Mouse (Mus musculus) megakaryocyte-erythroid progenitor cell, adult 5-6 weeks (primary cell): Measurements from ENCODE around the gene Kynu. TPM values are rescaled to one million over a fixed set of nuclear protein-coding genes. Genes with fewer than 3 reads are reported as not detected.
A peak's percentile ranks its signal among the peaks of the same experiment; 100 is the strongest.

Experiments used
- ATAC-seq: replicated peaks from 2 replicates; pipeline ENCODE4 v1.8.0; 2016; ENCODE audit warnings: mild to moderate bottlenecking, inconsistent platforms; ENCODE audit not compliant: severe bottlenecking, poor library complexity, low FRiP score, low TSS enrichment
- total RNA-seq, 2 experiments: library from RNA; stranded (forward) in 1 of 2; stranded (reverse) in 1 of 2; fragments of 200-1000, 215-1000 nt in 1 of 2; fragments of >200 nt in 1 of 2; fragmentation: Nextera tagmentation in 1 of 2; gene quantifications; 2 replicates each; pipeline ENCODE4 v1.2.3; 2014 to 2017

Kynu gene
- total RNA-seq (2014; fragmentation: Nextera tagmentation) (not detected in 2 replicates), total RNA-seq (2017) (0.61 TPM in 1 of 2 replicates, not detected in the other)

GRCm38 (mm10) chr2:43555062-43555888, at the start of gene Kynu:
Gene Kynu, plus strand, starts transcription at chr2:43555329.
- ATAC-seq = no peak

GRCm38 (mm10) chr2:43506182-43506581, 48.9 kb upstream of the Kynu start:
- no peak for ATAC-seq

GRCm38 (mm10) chr2:43513852-43514251, 41.3 kb upstream of the Kynu start:
- ATAC-seq = no peak

GRCm38 (mm10) chr2:43534417-43534816, 20.7 kb upstream of the Kynu start:
- no peak for ATAC-seq

GRCm38 (mm10) chr2:43542615-43543014, 12.5 kb upstream of the Kynu start:
- no peak for ATAC-seq

GRCm38 (mm10) chr2:43545665-43546064, 9.5 kb upstream of the Kynu start:
- ATAC-seq = no peak

- ATAC-seq = no peak
These were observed 8.7 kb upstream of the Kynu start for GRCm38 (mm10) chr2:43546448-43546847.

- ATAC-seq = no peak
These were observed 913 bp upstream of the Kynu start for GRCm38 (mm10) chr2:43554216-43554615.

- ATAC-seq = no peak
These were observed 758 bp downstream of the Kynu start for GRCm38 (mm10) chr2:43555889-43556285.

GRCm38 (mm10) chr2:43556985-43557384, 1.9 kb downstream of the Kynu start:
- ATAC-seq = no peak

- ATAC-seq = no peak
These were observed 6.1 kb downstream of the Kynu start for GRCm38 (mm10) chr2:43561209-43561608.

- no peak for ATAC-seq
These were observed 7.7 kb downstream of the Kynu start for GRCm38 (mm10) chr2:43562779-43563178.

GRCm38 (mm10) chr2:43568406-43568805, 13.3 kb downstream of the Kynu start:
- no peak for ATAC-seq

- ATAC-seq = no peak
These were observed 18.4 kb downstream of the Kynu start for GRCm38 (mm10) chr2:43573526-43573925.

- no peak for ATAC-seq
These were observed 28.2 kb downstream of the Kynu start for GRCm38 (mm10) chr2:43583243-43583812.

GRCm38 (mm10) chr2:43585508-43585907, 30.4 kb downstream of the Kynu start:
- no peak for ATAC-seq

GRCm38 (mm10) chr2:43587832-43588231, 32.7 kb downstream of the Kynu start:
- ATAC-seq = no peak

- no peak for ATAC-seq
These were observed 37.0 kb downstream of the Kynu start for GRCm38 (mm10) chr2:43592001-43592704.

- ATAC-seq = peak; percentile 77; the same call in 1 of the 2 replicates
These were observed 58.4 kb downstream of the Kynu start for GRCm38 (mm10) chr2:43613571-43613970.

- ATAC-seq = no peak
These were observed 66.0 kb downstream of the Kynu start for GRCm38 (mm10) chr2:43621140-43621539.
